Mouse (Mus musculus) retina, embryonic 14.5 days (tissue): ENCODE results near the gene Cyb5r4.
A peak's percentile ranks its signal among the peaks of the same experiment; 100 is the strongest.
"Not testable (repeated sequence)": the region's sequence is repeated elsewhere in the genome, so short reads cannot be mapped to it uniquely, and the experiment has no call there.

ENCODE experiments used
- DNase-seq: peaks from one replicate; pipeline ENCODE4 v3.0.0-alpha.2; 2015; ENCODE audit warnings: low spot score

Cyb5r4 gene

DNA sequence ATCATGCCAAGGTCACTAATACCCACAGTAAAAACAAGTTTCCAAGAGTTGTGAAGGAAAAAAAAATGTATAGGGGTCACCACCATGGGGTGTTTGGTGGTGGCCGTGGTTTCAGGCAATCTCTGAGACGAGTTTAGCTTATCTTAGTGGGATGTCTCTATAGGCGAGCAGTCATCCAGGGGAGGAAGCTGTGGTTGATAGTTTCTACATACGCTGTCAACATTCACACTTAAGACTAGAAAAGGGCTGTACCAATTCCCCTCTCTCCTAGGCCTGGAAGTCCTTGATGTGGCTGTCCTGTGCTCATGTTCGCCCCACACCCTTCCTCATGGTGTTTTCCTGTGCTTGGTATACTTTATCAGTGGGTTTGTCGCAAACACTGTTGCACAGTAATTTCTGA lies 4.0 kb downstream of the Cyb5r4 start:
- no peak for DNase-seq

DNA sequence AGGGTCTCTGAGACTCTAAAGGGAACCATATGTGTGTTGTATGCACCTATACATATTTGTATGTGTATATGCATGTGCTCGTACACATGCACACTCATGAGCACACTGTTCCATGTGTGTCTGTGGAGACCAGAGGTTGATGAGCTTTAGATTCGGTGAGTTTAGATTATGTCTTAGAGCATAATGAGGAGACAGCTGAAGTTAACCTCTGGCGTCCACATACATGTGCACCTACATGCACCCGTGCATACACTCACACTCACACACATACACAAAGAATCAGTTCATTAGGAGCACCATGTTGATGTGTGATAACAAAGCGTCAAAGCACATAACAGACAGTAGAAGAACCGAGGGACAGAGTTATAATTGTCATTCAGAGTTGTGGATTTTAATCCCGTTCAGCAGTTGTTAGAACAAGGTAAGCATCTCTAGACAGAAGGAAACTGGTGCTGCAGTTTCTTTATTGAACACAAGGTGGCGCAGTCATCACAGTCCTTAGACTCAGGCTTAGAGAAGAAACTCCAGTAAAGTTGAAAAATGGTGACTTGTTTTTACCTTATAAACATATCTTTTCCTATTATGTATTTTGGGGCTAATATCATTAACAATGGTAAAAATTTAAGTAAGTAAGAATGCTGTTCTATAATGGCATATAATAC lies 5.7 kb downstream of the Cyb5r4 start:
- DNase-seq, result peak; percentile 91

DNA sequence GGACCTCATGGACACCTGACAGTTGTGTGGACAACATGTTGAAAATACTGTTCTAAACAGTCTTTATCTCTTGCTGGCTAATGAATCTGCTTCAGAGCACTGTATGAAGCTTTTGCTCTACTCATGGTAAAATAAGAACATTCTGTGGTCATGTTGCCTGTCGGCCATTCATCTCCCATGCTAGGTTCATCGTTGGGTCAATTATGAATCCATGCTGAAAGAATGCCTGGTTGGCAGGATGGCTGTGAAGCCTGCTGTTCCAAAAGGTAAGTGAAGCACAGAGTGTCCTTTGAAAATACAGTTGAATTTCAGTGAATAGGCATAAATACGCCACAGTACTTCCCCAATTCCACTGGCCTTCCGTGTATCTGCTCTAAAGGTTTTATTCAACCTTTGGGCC lies 10.4 kb downstream of the Cyb5r4 start:
- no peak for DNase-seq

DNA sequence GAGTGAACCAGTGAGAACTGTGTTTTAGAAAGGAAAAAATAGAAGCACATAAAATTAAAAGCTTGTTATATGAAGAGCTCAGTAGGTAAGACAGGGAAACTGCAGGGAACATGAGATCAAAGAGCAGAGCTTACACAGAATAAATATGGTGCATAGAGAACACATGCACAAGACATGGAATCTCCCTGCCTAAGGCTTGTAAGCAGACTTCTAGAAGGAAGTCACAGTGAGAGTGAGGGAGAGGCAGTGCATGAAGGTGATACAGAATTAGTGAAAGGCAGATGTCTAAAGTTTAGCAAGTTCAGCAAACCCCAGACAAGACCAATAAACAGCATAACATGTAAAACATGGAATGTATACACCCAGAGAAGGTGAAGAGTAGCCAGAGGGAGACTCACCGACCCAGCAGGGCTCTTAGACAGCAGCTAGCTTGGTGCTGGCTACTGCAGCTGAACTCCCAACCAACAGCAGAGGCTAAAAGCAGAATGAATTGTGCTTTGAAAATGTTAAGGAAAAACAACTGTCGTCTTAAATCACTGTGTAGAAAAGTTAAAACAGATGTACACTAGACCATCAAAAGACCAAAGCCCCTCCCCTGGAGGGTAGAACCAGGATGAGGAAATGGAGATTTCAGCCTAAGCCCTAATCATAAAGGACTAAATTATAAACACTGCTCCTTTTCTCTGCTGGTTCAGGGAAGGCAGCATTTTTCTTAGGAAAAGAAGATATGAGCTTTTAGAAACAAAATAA lies 13.2 kb downstream of the Cyb5r4 start:
- no peak for DNase-seq

DNA sequence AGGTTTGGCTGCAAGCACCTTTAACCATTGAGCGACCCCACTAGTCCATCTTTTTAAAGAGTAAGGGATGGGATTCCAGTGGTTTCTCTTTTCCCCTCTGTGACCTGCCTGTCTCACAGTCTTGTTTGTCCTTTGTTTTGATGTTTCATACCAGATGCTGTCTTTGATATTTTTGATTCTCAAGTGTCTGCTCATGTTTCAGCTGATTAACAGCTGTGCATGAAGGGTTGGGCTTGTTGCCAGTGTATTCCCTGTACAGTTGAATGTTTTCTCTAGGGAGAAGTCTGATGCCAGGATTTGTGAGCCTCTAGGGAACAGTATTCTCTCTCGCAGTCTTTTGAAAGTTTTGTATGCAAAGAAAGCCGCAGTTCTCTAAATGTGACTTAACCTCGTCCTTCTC lies 27.6 kb downstream of the Cyb5r4 start:
- no peak for DNase-seq

DNA sequence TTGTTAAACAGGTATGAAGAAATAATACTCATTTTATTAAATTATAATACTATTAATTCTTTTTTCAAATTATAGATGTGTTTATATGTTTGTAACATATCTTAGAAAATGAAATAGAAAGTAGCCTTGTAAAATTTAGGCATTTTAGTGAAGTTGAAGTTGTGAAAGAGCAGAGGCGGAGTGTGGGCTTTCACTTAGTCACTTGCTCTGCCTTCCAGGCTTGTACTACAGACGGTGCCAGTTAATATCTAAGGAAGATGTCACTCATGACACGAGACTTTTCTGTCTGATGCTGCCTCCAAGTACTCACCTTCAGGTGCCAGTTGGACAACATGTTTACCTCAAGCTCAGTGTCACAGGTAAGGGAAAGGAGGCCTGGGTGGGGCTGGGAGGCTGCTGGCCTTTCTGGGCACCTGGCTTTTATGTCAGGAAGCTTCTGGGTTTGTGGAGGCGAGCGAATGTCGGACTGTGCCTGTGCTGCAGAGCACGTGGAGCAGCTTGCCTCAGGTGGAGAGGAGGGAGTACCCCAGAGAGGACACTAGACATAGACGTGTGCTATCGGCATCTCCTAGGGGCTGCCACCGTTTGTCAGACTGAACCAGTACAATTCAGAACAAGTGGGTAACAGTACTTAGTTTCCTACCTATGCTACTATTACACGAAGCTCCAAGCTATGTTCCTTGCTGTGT lies 33.9 kb downstream of the Cyb5r4 start:
- DNase-seq, result no peak

DNA sequence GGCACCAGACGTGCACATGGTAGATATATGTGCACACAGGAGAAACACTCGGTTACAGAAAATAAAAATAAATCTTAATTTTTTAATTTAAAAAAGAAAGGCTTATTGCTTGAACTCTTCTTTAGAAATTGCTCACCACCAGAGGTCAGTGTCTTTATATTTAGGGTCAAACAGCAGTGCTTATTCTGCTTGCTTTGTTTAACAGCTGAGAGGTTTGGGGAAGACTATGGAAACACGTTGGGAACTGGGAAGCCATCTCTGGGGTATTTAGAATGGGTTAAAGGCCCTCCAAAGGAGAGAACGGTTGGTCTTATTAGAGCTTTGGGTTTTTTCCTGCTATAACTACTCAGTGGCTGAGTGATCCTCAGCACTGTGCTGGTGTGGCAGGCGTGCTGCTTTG lies 40.5 kb downstream of the Cyb5r4 start:
- no peak for DNase-seq

DNA sequence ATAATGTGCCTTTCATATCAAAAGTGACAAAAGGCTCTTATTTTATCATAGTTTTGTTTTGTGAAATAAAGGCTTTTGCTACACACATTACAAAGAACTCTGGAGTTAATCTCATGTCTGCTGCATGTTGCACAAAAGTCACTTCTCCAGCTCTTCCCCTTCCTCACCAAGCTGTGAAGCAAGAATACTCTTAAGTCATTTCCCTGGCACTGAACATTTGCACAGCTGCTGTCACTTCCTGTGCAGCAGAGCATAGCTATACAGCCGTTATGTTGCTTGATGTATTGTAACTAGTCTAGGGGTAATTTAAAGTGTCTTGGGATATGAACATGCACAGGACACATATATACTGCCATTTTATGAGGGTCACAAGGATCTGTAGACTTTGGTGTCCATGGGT lies 46.3 kb downstream of the Cyb5r4 start:
- DNase-seq, result no peak

DNA sequence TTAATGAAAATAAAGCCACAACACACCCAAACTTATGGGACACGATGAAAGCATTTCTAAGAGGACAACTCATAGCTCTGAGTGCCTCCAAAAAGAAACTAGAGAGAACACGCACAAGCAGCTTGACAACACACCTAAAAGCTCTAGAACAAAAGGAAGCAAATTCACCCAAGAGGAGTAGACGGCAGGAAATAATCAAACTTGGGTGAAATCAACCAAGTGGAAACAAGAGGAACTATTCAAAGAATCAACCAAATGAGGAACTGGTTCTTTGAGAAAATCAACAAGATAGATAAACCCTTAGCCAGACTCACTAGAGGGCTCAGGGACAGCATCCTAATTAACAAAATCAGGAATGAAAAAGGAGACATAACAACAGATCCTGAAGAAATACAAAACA lies 49.8 kb downstream of the Cyb5r4 start:
- DNase-seq, result not testable (repeated sequence)

DNA sequence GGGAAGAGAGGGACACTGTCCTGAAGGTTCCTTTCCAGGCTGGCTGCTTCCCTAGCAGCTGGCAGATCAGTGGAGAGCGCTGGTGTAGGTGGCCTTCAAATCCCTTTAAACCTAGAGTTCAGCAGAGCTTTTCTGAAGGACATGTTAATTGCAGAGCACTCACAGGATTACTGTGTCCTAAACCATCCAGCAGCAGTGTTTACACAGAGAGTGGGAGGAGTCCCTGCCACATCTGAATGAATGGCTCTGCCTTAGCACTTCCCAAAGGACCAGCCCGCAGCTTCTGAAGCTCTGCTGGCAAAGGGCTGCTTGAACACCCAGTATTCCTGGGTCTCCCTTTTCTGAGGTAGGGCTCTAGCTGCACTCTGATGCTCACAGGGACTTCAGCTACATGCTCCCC lies 56.1 kb downstream of the Cyb5r4 start:
- no peak for DNase-seq

DNA sequence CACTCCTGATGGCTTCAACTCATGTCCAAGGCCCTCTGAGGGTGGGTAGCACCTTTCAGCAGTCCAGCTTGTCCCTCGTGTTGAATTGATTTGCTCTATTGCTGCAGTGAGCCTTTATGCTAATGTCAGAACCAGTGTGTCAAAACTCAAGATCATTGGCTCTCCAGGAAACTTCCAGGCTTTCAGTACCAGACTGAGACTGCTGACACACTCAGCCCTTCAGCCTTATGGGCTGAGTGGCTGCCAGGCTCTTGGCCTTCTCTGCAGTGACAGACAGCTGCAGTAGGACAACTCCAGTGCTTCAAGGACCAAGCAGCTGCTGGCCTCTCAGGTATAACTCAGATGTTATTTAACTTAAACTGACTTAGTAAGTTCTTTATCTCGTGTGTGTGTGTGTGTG lies 57.7 kb downstream of the Cyb5r4 start:
- no peak for DNase-seq

DNA sequence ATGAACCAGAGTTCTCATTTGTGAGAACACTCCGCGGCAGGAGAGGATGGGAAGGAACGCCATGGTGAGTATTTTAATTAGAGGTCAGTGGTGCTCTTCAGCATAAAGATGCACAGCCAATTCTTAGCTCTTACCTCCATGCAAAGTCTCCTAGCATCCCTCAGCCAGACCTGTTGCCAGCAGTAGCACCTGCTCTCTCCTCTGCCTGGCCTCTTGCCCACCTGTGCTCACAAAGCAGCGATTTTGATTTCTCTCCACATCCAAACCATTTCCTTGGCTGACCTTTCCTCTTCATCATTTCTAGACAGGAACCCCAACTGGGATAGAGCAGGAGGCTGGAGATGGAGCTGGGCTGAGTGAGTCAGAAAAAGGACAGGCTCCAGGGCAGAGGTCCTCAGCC lies 65.2 kb downstream of the Cyb5r4 start:
- no peak for DNase-seq

DNA sequence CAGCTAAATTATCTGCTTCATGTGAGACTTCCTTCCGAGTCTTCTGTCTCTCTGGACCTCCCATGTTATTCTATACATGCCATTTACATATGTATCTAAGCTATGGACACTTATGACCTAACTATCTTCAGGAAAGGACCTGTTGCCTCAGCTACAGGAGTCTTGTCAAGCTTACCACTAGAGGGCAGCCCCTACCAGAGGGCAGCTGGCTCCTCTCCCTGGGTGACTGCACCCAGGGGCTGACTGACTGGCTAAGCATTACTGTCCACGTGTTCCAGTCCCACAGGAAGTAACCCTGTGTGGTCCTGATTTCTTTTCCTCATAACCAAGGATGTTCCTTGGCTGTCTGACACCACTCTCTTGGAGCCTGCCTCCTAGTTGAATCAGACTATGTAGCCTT lies 76.2 kb downstream of the Cyb5r4 start:
- DNase-seq, result peak; percentile 43

DNA sequence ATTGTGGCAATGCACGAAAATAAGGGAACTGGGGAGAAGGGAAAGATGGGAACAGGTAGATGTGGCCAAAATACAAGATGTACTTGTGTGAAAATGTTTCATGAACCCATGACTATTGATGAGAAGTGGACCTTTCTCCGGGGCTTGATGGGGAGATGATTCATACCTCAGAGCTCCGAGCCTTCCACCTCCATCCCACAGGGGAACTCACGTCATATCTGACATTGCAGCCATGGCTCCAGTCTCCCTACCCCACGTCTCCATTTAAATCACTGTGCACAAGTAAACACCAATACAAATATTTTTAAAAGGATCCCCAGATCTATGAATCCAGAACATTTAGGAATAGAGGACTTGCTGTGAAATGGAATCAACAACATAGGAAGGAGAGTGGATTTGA lies 93.2 kb downstream of the Cyb5r4 start:
- no peak for DNase-seq

DNA sequence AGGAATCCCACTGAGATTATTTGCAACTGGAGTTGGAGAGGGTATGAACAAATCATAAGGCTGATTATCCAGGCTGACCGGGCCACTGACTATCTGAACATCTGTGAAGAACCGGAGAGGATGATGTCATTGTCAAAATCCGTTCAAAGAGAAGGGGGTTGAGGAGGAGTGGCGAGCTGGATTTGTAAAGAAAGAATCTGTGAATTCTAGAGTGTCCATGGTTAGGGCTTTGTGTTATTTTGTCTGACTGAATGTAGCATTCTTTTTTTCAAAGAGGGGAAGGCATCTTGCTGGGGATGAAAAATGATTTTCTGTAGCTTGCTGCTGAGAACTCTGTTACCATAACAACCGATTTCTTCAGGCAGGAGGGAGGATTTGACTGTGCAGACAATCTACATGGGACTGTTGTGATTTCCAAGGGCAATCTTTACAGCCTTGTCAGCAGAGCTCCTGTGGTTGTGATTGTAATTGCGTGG lies 93.7 kb downstream of the Cyb5r4 start:
- DNase-seq, result peak; percentile 10

DNA sequence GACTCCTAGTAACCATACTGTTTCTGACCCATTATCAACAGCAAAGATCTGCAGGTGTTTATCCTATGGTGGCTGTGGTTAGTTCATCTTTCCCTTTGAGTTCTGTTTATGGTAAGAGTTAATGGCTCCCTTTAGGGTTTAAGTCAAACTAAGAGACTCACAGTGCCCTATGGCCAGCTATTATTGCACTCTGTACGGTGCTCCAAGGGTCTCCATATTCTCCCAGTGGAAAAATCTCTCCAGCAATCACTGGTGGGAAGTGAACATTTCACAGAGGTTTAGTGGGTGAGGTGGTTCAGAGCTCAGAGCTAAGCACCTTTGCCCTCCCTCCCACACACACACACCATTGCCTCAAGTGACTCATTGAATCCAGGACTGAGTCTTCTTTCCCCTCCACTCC lies 94.2 kb downstream of the Cyb5r4 start:
- no peak for DNase-seq

DNA sequence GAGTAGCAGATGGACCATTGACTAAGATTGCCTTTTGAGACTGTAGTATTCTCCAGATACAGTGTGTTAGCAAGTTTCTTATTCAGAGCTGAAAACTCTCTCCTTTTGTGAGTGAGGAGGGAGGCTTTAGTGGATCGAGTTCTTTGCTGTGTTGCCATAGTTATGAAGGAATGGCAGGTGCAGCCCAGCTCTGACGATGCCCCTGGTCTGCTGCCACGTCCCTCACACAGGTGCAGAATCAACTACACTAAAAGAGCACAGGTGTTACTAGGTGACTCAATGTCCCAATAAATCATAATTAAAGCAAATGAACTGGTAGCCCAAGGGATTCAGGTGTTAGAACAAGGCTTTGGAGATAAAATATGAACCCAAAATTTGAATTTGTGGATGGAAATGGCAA lies 97.2 kb downstream of the Cyb5r4 start:
- no peak for DNase-seq

DNA sequence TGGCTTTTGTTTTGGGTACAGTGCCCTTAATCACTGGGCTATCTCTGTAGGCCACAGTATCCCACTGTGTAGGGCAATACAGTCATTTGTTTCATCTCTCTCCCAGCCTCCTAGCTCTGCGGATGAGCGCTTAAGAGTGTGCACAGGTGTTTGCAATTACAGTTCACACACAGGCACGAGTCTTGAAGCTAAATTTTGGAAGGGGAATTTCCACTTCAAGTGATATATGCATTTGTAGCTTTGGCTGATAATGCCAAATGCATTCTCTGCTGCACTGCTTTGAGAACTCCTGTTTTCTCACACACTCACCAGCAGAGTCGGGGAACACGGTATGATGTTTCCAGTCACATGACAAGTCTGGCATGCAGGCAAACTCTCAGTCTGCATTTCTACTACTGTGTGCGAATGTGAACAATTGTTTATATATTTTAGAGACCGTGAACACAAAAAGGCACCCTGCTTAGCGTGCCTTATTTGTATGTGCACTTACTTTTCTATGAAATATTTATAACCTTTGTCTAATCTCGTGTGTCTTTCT lies 100.2 kb downstream of the Cyb5r4 start:
- DNase-seq, result no peak

DNA sequence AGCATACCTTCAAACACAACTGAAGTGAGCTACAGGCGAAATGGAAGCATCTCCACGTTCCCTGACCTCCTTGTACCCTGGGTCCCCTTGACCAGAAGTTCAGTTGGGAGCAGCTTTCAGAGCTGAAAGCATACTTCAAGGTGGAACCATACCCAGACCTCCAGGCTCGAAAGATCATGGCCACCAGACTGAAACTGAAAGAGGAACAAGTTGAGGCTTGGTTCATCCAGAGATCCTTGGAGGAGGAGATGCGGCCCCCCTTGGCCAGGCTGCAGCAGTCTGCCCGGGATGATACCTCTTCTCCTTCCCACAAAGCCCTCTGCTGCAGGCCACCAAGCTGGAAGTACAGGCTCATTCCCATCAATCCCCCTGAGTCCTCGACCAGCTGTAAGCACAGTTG lies 105.2 kb downstream of the Cyb5r4 start:
- DNase-seq, result not testable (repeated sequence)
